Mouse (Mus musculus): Measurements from ENCODE around the gene Arf4. TPM values are rescaled to one million over a fixed set of nuclear protein-coding genes. Genes with fewer than 3 reads are reported as not detected.

Arf4 gene
- polyA plus RNA-seq (2012; ENCODE audit: insufficient read depth, low replicate concordance): 135 and 173 TPM in 2 replicates

DNA sequence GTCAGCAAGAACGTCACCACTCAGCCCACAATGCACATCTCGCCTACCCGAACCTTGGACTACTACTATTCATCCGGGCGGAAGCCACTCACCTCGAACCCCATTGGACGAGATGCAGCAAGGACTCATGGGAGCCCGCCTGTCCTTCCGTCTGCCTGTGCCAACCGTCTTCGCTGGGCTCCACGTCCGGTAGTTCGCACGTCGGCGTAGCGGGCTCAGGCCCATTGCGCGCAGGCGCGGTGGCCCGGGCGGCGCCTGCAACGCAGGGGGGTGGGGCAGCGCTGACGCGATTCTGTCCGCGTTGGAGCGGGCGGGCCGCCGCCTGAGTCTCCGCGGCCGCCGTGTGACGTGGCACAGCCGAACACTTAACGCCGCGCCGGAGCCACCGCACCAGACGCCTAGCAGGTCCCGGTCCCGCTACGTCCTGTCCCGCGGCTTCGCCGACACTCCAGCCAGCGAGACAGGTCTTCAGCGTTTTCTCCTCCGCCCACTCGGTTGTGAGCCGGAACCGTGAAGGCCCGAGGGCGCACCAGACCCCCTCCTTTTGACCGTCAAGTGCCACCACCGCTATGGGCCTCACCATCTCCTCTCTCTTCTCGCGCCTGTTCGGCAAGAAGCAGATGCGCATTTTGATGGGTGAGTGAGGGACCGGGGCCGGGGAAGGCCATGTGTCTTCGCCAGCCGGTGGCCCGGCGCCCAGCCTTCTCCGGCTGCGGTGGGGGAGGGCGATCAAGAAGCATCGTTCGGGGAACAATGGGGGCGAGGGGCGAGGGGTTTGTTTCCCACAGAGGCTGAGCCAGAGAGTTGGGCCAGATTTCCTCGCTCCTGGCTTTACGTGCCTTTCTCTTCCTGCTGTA is at the start of gene Arf4:
Gene Arf4 (plus strand): TSS at position 224 of the 857 bp plus-strand sequence.
- Histone ChIP-seq H3K4me1 (peaks cover 41% of the 10 kb centered on the region), H3K4me3 (replicated peaks) (peak within 1 kb of the TSS; percentile 93), H3K9me3 (no peaks in the 10 kb centered on the region), H3K36me3 (replicated peaks; ENCODE audit: low read length) (peaks cover 12% of the 10 kb centered on the region), H3K27me3 (replicated peaks) (no peaks in the 10 kb centered on the region)
- TF ChIP-seq FLI1 (IDR thresholded peaks at IDR 0.05; ENCODE audit: low read length) (0 out of 2 replicates have a peak, but pooled peaks have one; percentile 25), GATA1 (IDR thresholded peaks at IDR 0.05; ENCODE audit: borderline replicate concordance, low read length) (no peak)

- peaks cover 72% of the 10 kb centered on the region for H3K4me1 ChIP-seq
- H3K9me3 ChIP-seq: no peaks in the 10 kb centered on the region
- peak overlapping the region; percentile 17 for H3K4me3 ChIP-seq (replicated peaks)
- H3K27me3 ChIP-seq (replicated peaks): no peaks in the 10 kb centered on the region
- peaks cover 36% of the 10 kb centered on the region for H3K36me3 ChIP-seq (replicated peaks; ENCODE audit: low read length)
- TF ChIP-seq FLI1 (IDR thresholded peaks at IDR 0.05; ENCODE audit: low read length) (no peak), GATA1 (IDR thresholded peaks at IDR 0.05; ENCODE audit: borderline replicate concordance, low read length) (no peak)
Observed at GRCm38 (mm10) chr14:26591353-26591752, 46.5 kb upstream of the Arf4 start.

DNA sequence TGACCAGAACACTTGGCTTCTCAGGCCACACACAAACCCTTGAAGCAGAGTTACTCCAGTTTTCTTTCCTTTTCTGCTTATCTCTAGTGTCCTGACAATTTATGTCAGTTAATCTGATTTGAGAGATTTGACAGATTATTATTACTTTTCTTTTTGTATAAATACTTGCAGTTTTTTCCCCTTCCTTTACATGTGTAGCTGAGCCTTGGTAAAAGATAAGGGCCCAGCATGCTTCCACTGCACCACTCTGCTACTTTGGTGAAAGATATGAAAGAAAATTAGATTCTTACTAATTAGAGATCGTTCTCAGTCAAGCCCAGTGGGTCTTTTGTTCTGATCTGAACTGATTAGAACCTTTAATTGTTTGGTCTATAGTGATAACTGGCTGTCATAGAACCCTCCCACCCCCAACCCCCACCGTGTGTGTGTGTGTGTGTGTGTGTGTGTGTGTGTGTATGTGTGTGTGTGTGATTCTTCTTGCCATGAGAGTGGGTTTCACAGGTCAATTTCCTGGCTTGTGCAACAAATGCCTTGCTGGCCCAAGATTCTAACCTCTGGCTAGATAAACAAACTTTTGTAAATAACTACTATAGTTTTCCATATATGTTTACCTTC is 44.5 kb upstream of the Arf4 start:
- Histone ChIP-seq H3K27me3 (replicated peaks) (no peaks in the 10 kb centered on the region), H3K36me3 (replicated peaks; ENCODE audit: low read length) (peaks cover 49% of the 10 kb centered on the region), H3K9me3 (peaks cover 6% of the 10 kb centered on the region), H3K4me1 (peaks cover 62% of the 10 kb centered on the region), H3K4me3 (replicated peaks) (no peak overlapping the region)
- TF ChIP-seq FLI1 (IDR thresholded peaks at IDR 0.05; ENCODE audit: low read length) (no peak), GATA1 (IDR thresholded peaks at IDR 0.05; ENCODE audit: borderline replicate concordance, low read length) (no peak)

DNA sequence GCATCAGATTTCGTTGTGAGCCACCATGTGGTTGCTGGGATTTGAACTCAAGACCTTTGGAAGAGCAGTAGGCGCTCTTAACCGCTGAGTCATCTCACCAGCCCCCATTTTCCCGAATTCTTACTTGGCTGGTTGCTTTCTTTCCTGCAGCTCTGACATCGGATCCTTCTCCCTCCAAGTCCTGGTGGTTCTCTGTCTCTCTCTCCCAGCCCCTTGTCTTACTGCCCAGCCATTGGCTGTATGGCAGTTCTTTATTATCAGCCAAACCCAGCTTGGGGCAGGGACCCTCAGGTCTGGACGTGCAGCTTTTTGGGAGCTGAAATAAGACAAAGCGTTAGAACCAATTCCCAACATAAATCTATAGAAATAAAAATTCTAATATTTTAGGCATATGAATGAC is 42.7 kb upstream of the Arf4 start:
- Histone ChIP-seq H3K27me3 (replicated peaks) (no peaks in the 10 kb centered on the region), H3K9me3 (peaks cover 6% of the 10 kb centered on the region), H3K4me3 (replicated peaks) (peak overlapping the region; percentile 50), H3K4me1 (peaks cover 52% of the 10 kb centered on the region), H3K36me3 (replicated peaks; ENCODE audit: low read length) (peaks cover 61% of the 10 kb centered on the region)
- TF ChIP-seq GATA1 (IDR thresholded peaks at IDR 0.05; ENCODE audit: borderline replicate concordance, low read length) (no peak), FLI1 (IDR thresholded peaks at IDR 0.05; ENCODE audit: low read length) (no peak)

DNA sequence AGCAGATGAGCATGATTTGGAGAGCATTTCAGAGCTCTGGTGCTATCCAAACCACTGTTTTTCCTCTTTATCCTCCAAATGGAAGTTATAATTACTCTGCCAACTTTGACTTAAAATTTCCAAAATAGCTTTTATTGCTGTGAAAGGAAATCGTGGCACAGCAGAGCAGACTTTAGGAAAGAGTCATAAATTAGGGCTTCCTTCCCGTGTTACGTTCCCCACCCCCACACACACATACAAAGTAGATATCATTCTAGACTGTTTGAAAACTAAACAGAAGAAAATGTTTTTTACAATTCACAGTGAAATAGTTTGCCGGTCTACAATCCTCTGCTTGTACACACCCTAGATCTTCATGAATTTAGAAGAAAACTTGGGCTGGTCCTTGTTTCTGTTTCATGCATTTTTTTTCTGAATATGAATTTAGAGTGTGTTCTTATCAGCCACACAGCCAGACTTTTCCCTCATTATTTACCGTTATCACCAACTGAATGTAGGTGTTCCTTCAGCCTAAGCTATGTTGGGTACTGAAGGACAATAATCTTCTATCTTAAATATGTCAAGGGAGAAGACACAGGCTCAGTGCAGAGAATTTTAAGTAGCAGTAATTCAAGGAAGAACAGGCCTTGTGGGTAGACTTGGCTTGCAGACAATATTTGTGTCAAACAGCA is 42.0 kb upstream of the Arf4 start:
- TF ChIP-seq GATA1 (IDR thresholded peaks at IDR 0.05; ENCODE audit: borderline replicate concordance, low read length) (no peak), FLI1 (IDR thresholded peaks at IDR 0.05; ENCODE audit: low read length) (no peak)
- Histone ChIP-seq H3K9me3 (peaks cover 6% of the 10 kb centered on the region), H3K4me1 (peaks cover 48% of the 10 kb centered on the region), H3K4me3 (replicated peaks) (peak overlapping the region; percentile 83), H3K27me3 (replicated peaks) (no peaks in the 10 kb centered on the region), H3K36me3 (replicated peaks; ENCODE audit: low read length) (peaks cover 66% of the 10 kb centered on the region)

DNA sequence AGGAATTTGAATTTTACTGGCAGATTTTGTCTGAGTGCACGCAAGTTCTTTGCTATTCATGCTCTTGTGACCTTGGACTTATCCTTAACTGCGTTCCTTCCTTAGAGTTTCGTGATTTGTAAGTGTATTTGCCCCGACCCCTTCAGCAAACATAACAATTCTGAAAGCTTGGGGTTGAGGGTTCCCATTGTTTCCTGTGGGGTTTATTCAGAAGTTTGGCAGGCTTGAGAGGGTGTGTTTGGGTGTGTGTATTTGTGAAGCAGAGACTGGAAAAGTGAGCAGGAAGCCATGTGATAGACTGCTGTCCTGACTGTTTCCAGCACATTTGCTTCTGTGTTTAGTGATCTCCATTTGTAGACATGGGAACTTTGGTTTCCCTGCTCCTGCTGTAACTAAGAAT is 32.5 kb upstream of the Arf4 start:
- Histone ChIP-seq H3K36me3 (replicated peaks; ENCODE audit: low read length) (peaks cover 91% of the 10 kb centered on the region), H3K27me3 (replicated peaks) (no peaks in the 10 kb centered on the region)
- no peak for TF ChIP-seq FLI1 (IDR thresholded peaks at IDR 0.05; ENCODE audit: low read length)
- TF ChIP-seq GATA1 (IDR thresholded peaks at IDR 0.05; ENCODE audit: borderline replicate concordance, low read length): no peak

DNA sequence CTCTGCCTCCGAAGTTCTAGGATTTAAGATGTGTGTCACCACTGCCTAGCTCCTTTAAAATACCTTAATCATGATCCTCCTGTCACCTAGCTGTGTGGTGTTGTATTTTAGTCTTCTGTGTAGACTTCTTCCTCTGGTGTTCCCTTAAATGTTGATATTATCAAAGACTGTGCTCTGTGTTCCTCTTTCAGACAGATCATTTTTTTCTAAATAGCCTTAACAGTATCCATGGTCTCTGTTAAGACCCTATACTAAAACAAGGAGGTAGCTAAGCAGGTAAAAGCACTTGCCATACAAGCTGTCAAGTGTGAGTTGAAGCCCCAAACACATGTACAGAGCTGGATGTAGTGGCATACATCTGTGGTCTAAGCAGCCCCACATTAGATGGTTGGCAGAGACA is 28.2 kb upstream of the Arf4 start:
- no peaks in the 10 kb centered on the region for H3K27me3 ChIP-seq (replicated peaks)
- H3K36me3 ChIP-seq (replicated peaks; ENCODE audit: low read length): peaks cover 99% of the 10 kb centered on the region
- peaks cover 19% of the 10 kb centered on the region for H3K4me1 ChIP-seq
- H3K9me3 ChIP-seq: no peaks in the 10 kb centered on the region
- H3K4me3 ChIP-seq (replicated peaks): no peak overlapping the region
- TF ChIP-seq FLI1 (IDR thresholded peaks at IDR 0.05; ENCODE audit: low read length) (no peak), GATA1 (IDR thresholded peaks at IDR 0.05; ENCODE audit: borderline replicate concordance, low read length) (no peak)

More for the DNA sequence above, 32.5 kb upstream of the Arf4 start:
- Histone ChIP-seq H3K4me1 (peaks cover 12% of the 10 kb centered on the region), H3K4me3 (replicated peaks) (no peak overlapping the region), H3K9me3 (no peaks in the 10 kb centered on the region)

GRCm38 (mm10) chr14:26610689-26611088 is 27.2 kb upstream of the Arf4 start:
- peaks cover 99% of the 10 kb centered on the region for H3K36me3 ChIP-seq (replicated peaks; ENCODE audit: low read length)
- H3K27me3 ChIP-seq (replicated peaks): no peaks in the 10 kb centered on the region
- H3K9me3 ChIP-seq: no peaks in the 10 kb centered on the region
- peaks cover 19% of the 10 kb centered on the region for H3K4me1 ChIP-seq
- H3K4me3 ChIP-seq (replicated peaks): no peak overlapping the region
- no peak for TF ChIP-seq FLI1 (IDR thresholded peaks at IDR 0.05; ENCODE audit: low read length)

DNA sequence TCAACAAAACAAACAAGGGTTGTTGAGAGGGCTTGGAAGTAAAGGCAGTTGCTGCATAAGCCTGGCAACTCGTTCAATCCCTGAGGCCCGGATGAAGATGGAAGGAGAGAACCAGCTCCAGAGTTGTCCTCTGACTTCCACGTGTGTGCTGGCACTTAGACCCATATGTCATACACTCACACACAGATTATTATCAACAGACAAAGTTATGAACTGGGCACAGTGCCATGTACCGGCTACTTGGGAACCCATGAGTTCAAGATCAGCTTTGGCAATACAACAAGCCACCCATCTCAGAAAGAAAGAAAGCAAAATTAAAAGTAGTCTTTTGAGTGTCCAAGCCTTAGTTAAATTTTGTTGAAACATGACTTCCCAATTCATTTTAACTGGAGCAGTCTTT is 12.6 kb upstream of the Arf4 start:
- Histone ChIP-seq H3K4me1 (peaks cover 3% of the 10 kb centered on the region; the same call in 1 of the 2 replicates), H3K4me3 (replicated peaks) (no peak overlapping the region), H3K9me3 (no peaks in the 10 kb centered on the region), H3K27me3 (replicated peaks) (no peaks in the 10 kb centered on the region), H3K36me3 (replicated peaks; ENCODE audit: low read length) (peaks cover 99% of the 10 kb centered on the region)
- no peak for TF ChIP-seq FLI1 (IDR thresholded peaks at IDR 0.05; ENCODE audit: low read length)
- TF ChIP-seq GATA1 (IDR thresholded peaks at IDR 0.05; ENCODE audit: borderline replicate concordance, low read length): no peak

Measured in megakaryocyte, embryonic 14.5 days (primary cell).